Mouse (Mus musculus) mouse trophoblast stem cell (cell line): ENCODE measurements around the gene Kifc3.

ENCODE experiments used
- in situ Hi-C, 2 experiments: fragments of 300-500 bp; cut with MseI, MboI; formaldehyde crosslinking; loops; 2 replicates in 1 of 2; 3 replicates in 1 of 2; pipeline ENCODE4 v1.15.1; 2025

Gene Kifc3

DNA sequence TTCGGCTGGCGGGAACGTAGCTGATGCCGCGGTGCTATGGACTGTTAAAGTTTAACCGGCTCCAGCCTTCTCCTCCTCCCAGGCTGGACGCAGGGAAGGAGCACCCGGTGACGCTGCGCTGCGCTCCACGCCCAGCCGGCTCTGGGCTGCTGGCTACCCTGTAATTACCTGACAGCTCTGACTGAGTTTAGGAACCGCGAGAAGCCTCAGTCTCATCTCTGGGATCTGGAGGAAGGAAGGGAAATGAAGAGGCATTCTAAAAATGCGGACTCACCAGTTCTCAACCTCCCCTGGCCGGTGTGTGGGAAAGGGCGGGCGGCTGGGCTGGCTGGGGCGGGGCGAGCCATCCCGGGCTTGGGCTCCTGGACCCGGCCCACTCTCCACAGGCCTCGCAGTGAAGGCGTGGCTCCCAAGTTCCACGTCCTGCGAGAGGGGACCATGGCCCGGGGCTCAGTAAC lies 64.9 kb downstream of the Kifc3 start:
- in situ Hi-C loops: loop anchor here in 1 of 2 experiments (10.0 kb wide), 1 partner anchor 67 kb away; the partner anchor contains the start of gene Kifc3

GRCm38 (mm10) chr8:95137201-95137600 lies 65.4 kb downstream of the Kifc3 start:
- in situ Hi-C loops: loop anchor here in 1 of 2 experiments (10.0 kb wide), 1 partner anchor 68 kb away; the partner anchor contains the start of gene Kifc3

DNA sequence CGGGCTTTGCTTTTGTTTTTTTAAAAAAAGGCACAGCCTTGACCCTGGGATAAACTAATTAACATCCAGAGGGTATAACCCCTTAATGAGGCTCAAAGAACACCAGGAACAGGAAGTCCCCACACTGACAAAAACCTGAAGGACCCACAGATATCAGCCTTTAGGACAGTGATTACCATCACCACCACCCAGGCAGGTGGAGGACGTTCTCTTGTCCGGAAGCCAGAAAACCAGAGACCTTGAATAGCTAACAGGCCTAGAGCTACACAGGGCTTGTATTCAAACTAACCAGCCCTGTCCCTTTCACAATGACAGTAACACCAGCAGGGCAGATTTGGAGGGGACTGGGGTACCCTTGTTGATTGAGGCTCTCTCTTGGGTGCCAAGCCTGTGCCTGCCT lies 66.4 kb downstream of the Kifc3 start:
- in situ Hi-C loops: loop anchor here in 1 of 2 experiments (10.0 kb wide), 1 partner anchor 69 kb away; the partner anchor contains the start of gene Kifc3

DNA sequence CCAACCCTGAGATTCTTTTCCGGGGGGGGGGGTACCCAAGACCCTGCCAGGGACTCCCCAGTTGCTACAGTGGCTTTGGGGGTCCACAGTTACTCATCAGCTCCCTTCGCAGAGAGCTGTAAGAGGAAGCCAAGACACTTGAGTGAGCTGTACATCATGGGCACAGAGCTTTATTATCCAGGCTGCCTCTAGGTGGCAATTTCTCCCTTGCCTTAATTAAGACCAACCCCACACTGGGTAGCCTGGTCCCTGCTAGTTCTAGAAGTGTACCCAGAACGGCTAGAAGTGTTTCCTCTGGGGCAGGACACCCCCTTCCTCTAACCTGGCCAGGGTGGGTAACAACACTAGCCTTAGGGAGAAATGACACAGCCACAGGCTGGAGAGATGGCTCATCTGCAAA lies 67.4 kb downstream of the Kifc3 start:
- in situ Hi-C loops: loop anchor here in 1 of 2 experiments (10.0 kb wide), 1 partner anchor 70 kb away; the partner anchor contains the start of gene Kifc3

GRCm38 (mm10) chr8:95134186-95134585 lies 68.4 kb downstream of the Kifc3 start:
- in situ Hi-C loops: loop anchor here in 1 of 2 experiments (10.0 kb wide), 1 partner anchor 71 kb away; the partner anchor contains the start of gene Kifc3

DNA sequence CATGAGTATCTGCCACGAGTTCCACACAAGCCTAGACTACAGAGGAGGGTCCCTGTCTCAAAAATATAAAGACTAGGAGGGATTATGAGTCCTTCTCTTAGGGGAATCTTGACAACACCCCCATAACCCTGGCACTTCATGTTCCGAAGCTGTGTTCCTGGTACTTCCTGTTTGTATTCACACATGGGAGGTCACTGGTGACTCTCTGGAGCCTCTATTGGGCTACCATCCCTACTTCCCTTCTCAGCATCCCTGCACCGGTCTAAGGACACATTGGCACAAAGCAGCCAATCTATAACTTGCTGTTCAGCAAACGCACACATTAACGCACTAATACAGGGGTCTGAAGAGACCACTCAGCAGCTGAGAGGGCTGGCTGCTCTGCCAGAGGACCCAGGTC lies 70.6 kb downstream of the Kifc3 start:
- in situ Hi-C loops: loop anchor here in 1 of 2 experiments (10.0 kb wide), 1 partner anchor 73 kb away; the partner anchor contains the start of gene Kifc3

DNA sequence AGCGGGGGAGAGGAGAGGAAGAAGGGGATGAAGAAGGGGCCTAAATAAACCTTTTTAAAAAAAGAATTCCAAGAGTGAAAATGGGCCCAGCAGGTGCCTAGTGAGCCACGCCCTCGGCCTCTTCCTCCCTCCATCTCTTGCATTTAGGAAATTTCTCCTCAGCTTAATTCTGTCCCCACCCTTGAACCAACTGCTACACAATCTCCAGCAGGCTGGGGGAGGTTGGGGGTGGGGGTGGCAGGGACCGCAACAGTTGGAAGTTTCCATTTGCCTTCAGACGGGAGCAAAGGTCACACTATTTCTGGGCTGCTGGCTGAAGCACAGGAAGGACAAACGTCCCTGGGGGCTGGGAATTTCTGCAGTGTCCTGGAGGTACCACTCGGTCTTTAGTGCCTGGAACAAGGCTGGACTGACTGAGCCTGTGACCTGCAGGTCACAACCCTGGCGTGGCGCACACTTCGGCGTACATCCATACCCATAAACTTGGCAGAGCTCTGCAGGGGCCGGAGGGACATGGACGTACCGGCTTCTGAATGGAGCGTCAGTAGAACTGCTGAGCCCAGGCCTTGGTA lies 71.6 kb downstream of the Kifc3 start:
- in situ Hi-C loops: loop anchor here in 1 of 2 experiments (10.0 kb wide), 1 partner anchor 74 kb away; the partner anchor contains the start of gene Kifc3

DNA sequence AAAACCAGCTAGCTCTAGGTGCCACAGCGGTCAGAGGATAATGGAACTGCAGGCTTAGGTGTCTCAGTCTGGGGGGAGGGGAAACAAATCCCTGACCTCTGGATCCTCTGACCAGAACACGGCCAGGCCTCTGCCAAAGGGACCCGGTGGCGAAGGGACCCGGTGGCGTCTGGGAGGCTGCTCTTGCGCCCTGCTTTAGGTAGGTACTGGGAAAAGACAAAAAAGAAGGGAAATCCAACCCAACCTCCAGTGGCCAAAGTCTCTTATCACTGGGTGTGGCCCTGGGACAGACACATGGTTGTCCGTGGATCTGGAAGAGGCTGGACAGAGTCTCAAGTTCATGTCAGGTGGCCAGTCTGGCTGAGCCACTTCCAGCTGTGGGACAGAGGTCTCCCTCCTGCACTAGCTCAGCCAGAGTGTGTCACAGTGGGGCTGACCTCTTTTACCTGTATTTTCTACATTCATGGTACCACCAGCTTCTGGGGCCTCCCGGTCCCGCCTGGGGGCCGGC lies 73.8 kb downstream of the Kifc3 start:
- in situ Hi-C loops: no loop called here

- in situ Hi-C loops: no loop called here
These were observed 75.0 kb downstream of the Kifc3 start for GRCm38 (mm10) chr8:95127658-95128057.

DNA sequence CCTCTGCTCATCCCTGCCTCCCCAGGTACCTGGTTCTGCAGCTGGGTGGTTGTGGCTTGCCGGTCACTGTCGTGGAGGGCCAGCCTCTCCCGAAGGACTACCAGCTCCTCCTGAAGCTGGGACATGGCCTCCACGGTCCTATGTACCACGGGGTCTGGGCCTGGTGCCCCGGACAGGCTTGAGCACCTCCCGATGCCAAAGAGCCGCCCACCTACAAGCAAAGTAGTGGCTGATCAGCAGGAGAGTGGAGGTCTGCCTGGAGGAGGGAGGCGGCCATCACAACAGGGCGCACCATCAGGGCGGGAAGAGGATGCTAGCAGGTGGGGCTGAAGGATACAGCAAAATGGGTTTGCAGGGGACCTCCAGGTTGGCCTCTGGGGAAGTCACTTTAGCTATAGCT lies 76.1 kb downstream of the Kifc3 start:
- in situ Hi-C loops: no loop called here

GRCm38 (mm10) chr8:95123455-95123854 lies 79.2 kb downstream of the Kifc3 start:
- in situ Hi-C loops: no loop called here

DNA sequence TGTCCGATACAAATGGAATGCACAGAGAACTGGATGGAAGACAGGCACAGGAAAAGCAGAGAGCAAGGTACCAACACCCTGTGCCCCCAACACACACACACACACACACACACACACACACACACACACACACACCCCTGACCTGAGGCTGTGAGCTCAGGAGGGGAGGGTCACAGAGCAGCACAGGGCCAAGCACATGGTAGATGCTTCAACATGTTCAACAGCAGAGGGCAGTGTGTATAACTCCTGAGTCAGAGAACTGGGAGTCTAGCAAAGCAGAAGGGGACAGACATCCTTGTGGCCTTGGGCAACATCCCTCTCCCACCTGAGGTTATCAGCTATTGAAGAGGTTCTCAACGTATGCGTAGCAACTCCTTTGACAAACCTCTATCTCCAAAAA lies 88.9 kb downstream of the Kifc3 start:
- in situ Hi-C loops: no loop called here

DNA sequence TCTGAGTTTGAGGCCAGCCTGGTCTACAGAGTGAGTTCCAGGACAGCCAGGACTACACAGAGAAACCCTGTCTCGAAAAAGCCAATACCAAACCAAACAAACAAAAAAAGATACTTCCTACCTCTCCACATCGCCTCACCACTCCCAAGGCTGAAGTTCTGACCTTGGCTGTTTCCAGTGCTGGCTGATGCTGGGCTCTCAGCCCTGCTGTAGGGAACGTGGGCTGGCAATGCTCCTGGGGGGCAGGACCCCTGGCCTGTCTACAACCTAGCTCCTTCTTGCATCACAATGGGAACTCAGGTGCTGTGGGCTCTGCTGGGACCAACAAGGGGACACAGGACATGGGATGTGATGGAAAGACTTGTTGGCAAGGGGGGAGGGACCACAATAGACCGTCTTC lies 89.5 kb downstream of the Kifc3 start:
- in situ Hi-C loops: no loop called here

GRCm38 (mm10) chr8:95112594-95112993 lies 90.0 kb downstream of the Kifc3 start:
- in situ Hi-C loops: no loop called here

DNA sequence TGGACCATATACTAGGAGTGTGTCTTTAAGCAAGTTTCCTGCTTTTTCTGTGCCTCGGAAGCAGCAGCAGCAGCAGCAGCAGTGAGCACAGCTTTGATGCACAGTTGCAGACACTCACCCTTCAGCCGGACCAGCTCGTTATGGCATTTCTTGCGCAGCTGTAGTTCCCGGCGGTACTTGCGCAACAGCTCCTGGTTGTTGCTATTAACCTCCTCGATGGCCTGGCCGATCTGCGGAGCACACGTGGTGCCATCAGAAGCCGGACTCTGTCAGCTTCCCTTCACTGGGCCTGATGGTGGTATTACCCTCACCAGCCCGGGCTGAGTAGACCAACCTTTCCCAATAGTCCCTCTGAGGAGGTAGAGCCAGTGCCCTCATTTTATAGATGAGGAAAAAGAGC lies 95.3 kb downstream of the Kifc3 start:
- in situ Hi-C loops: no loop called here

DNA sequence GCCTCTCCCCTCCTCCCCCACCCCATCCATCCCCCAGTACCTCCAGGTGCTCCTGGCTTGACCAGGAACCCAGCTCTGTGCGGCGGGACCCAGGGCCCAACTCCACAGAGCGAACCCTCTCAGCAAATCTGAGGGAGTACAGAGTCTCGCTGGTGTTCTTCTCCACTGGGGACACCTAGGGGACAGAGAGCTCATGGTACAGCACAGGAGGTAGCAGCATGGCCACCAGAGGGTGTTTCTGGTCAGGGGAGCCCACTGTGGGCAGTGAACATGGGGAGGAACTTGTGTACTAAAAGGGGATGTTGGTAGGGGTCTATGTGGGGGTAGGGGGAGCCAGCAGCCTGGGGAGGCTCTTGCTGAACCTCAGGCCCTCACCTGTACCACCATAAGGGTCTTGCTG lies 100.6 kb downstream of the Kifc3 start:
- in situ Hi-C loops: no loop called here

DNA sequence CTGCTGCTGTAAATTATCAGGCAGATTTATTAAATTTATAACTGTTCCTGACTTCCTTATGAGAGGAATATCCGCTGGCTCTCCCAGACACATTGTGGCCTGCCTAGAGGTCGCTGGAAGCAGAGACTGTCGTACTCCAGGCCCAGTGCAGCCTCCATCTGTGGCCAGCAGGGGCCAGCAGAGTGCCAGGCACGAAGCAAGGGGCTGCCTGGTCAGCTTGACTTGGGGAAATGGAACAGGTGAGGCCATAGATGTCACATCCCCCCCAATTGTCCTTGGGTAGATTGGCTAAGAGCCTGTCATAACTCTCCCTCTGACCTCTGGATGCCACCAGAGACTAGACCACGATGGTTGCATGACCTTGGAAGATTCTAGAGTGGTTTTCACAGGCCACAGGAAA lies 103.6 kb downstream of the Kifc3 start:
- in situ Hi-C loops: loop anchor here in 1 of 2 experiments (10.0 kb wide), 1 partner anchor 106 kb away; the partner anchor contains the start of gene Kifc3

- in situ Hi-C loops: loop anchor here in 1 of 2 experiments (10.0 kb wide), 1 partner anchor 111 kb away; the partner anchor contains the start of gene Kifc3
These were observed 109.0 kb downstream of the Kifc3 start for GRCm38 (mm10) chr8:95093574-95093973.

GRCm38 (mm10) chr8:95085432-95086141 lies 117.0 kb downstream of the Kifc3 start:
- in situ Hi-C loops: no loop called here

GRCm38 (mm10) chr8:95084744-95085431 lies 117.7 kb downstream of the Kifc3 start:
- in situ Hi-C loops: no loop called here

GRCm38 (mm10) chr8:95084261-95084660 lies 118.4 kb downstream of the Kifc3 start:
- in situ Hi-C loops: no loop called here

DNA sequence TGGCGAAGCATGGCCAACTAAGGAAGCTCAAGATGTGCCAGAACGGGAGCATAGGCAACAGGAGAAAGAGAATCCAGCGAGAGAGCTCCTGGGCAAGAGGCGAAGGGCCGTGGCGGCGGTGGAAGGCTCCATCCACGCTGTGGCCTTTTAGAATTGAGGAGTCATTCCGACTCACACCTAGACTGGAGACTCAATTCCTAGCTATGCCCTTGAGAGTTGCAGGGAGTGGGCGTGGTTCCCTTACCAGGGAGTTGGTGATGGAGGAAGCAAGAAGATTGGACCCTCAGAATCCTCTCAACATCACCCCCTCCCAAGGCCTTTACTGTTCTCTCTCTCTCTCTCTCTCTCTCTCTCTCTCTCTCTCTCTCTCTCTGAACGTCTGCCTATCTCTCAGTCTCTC lies 121.0 kb downstream of the Kifc3 start:
- in situ Hi-C loops: no loop called here
